Mouse (Mus musculus): ENCODE data around the gene Smtnl1. TPM values are rescaled to one million over a fixed set of nuclear protein-coding genes. Genes with fewer than 3 reads are reported as not detected.

The Smtnl1 gene
- total and polyA plus RNA-seq, 3 experiments: not detected

DNA sequence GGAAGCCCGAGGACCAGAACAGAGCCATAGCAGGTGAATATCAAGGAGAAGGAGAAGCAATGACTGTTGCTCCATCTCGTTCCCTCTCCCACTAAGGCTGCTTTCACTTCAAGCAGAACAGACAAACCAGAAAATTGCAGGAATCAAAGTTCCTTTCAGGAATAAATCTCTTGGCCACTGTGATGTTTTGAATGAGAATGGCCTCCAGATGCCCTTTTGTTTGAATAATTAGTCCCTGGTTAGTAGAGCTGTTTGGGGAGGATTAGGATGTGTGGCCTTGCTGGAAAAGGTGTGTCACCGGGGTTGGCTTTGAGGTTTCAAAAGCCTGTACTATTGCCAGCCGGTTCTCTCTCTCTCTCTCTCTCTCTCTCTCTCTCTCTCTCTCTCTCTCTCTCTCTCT lies 60.2 kb downstream of the Smtnl1 start:
- H3K79me2 ChIP-seq (ENCODE audit: control insufficient read depth, insufficient read depth, low read length, poor library complexity): no peaks in the 10 kb centered on the region
- no peak overlapping the region for H3K9ac ChIP-seq (ENCODE audit: control insufficient read depth, low read depth, low read length, poor library complexity, severe bottlenecking)
- TF ChIP-seq USF1 (IDR thresholded peaks at IDR 0.05; ENCODE audit: low read depth, low read length) (no peak), MYC (IDR thresholded peaks at IDR 0.05; ENCODE audit: low read depth, low read length) (no peak), POLR2AphosphoS5 (IDR thresholded peaks at IDR 0.05; ENCODE audit: borderline replicate concordance, low read depth, low read length) (no peak), ZC3H11A (IDR thresholded peaks at IDR 0.05; ENCODE audit: low read depth, low read length) (no peak), MAZ (IDR thresholded peaks at IDR 0.05; ENCODE audit: low read depth, low read length) (no peak), UBTF (IDR thresholded peaks at IDR 0.05; ENCODE audit: borderline replicate concordance, insufficient read depth, low read depth, low read length) (no peak), MEF2A (IDR thresholded peaks at IDR 0.05; ENCODE audit: extremely low read depth, insufficient replicate concordance, low read depth, low read length, poor library complexity, severe bottlenecking) (no peak), NELFE (IDR thresholded peaks at IDR 0.05; ENCODE audit: low read depth, low read length) (no peak), BHLHE40 (IDR thresholded peaks at IDR 0.05; ENCODE audit: borderline replicate concordance, low read depth, low read length) (no peak), NRF1 (IDR thresholded peaks at IDR 0.05; ENCODE audit: insufficient read depth, low read depth, low read length, poor library complexity, severe bottlenecking) (no peak), GATA1 (IDR thresholded peaks at IDR 0.05; ENCODE audit: low read depth, low read length) (no peak)
- no peaks in the 10 kb centered on the region for H3K9me3 ChIP-seq (replicated peaks; ENCODE audit: insufficient read depth, low read length)
- H3K27ac ChIP-seq (ENCODE audit: control insufficient read depth, low read depth, low read length): no peak overlapping the region
- DNase-seq (ENCODE audit: low read depth, low spot score): no peak
- H3K4me3 ChIP-seq (ENCODE audit: control insufficient read depth in 1 of 2, insufficient read depth in 1 of 2, low read depth in 2 of 2, low read length in 2 of 2): no peak overlapping the region
- H3K36me3 ChIP-seq (ENCODE audit: control insufficient read depth in 1 of 2, insufficient read depth in 2 of 2, low read length in 2 of 2): no peaks in the 10 kb centered on the region
- H3K4me1 ChIP-seq (ENCODE audit: control insufficient read depth in 1 of 2, insufficient read depth in 2 of 2, low read length in 2 of 2): no peaks in the 10 kb centered on the region
- H3K27me3 ChIP-seq (ENCODE audit: control insufficient read depth in 1 of 2, insufficient read depth in 2 of 2, low read length in 2 of 2): peaks cover 7 to 15% of the 10 kb centered on the region in 2 experiments

- Histone ChIP-seq H3K4me1 (ENCODE audit: control insufficient read depth in 1 of 2, insufficient read depth in 2 of 2, low read length in 2 of 2) (no peaks in the 10 kb centered on the region), H3K9ac (ENCODE audit: control insufficient read depth, low read depth, low read length, poor library complexity, severe bottlenecking) (no peak overlapping the region), H3K27me3 (ENCODE audit: control insufficient read depth in 1 of 2, insufficient read depth in 2 of 2, low read length in 2 of 2) (peaks cover 7 to 15% of the 10 kb centered on the region in 2 experiments), H3K36me3 (ENCODE audit: control insufficient read depth in 1 of 2, insufficient read depth in 2 of 2, low read length in 2 of 2) (no peaks in the 10 kb centered on the region), H3K9me3 (replicated peaks; ENCODE audit: insufficient read depth, low read length) (no peaks in the 10 kb centered on the region), H3K4me3 (ENCODE audit: control insufficient read depth in 1 of 2, insufficient read depth in 1 of 2, low read depth in 2 of 2, low read length in 2 of 2) (no peak overlapping the region), H3K79me2 (ENCODE audit: control insufficient read depth, insufficient read depth, low read length, poor library complexity) (no peaks in the 10 kb centered on the region), H3K27ac (ENCODE audit: control insufficient read depth, low read depth, low read length) (no peak overlapping the region)
- DNase-seq (ENCODE audit: low read depth, low spot score): no peak
- no peak for TF ChIP-seq MXI1 (IDR thresholded peaks at IDR 0.05; ENCODE audit: low read depth, low read length)
- TF ChIP-seq MAX (IDR thresholded peaks at IDR 0.05; ENCODE audit: low read length): no peak
- TF ChIP-seq MYC (IDR thresholded peaks at IDR 0.05; ENCODE audit: low read depth, low read length): no peak
- no peak for TF ChIP-seq MAFK (IDR thresholded peaks at IDR 0.05; ENCODE audit: borderline replicate concordance, low read depth, low read length)
- no peak for TF ChIP-seq POLR2AphosphoS2 (IDR thresholded peaks at IDR 0.05; ENCODE audit: low read length)
- TF ChIP-seq RAD21 (IDR thresholded peaks at IDR 0.05; ENCODE audit: low read depth, low read length): no peak
- no peak for TF ChIP-seq GATA1 (IDR thresholded peaks at IDR 0.05; ENCODE audit: low read depth, low read length)
- TF ChIP-seq NELFE (IDR thresholded peaks at IDR 0.05; ENCODE audit: low read depth, low read length): no peak
- TF ChIP-seq TCF12 (IDR thresholded peaks at IDR 0.05; ENCODE audit: low read depth, low read length): no peak
- no peak for TF ChIP-seq ETS1 (IDR thresholded peaks at IDR 0.05; ENCODE audit: low read depth, low read length)
- TF ChIP-seq EP300 (IDR thresholded peaks at IDR 0.05; ENCODE audit: low read depth in 1 of 2, low read length in 2 of 2): no peak
- TF ChIP-seq GABPA (IDR thresholded peaks at IDR 0.05; ENCODE audit: low read depth, low read length): no peak
- no peak for TF ChIP-seq UBTF (IDR thresholded peaks at IDR 0.05; ENCODE audit: borderline replicate concordance, insufficient read depth, low read depth, low read length)
- no peak for TF ChIP-seq E2F4 (IDR thresholded peaks at IDR 0.05; ENCODE audit: borderline replicate concordance, low read depth, low read length)
- TF ChIP-seq POLR2A (IDR thresholded peaks at IDR 0.05; ENCODE audit: control insufficient read depth in 1 of 2, insufficient read depth in 1 of 2, low read depth in 1 of 2, low read length in 2 of 2, poor library complexity in 1 of 2): no peak
These were observed 60.6 kb downstream of the Smtnl1 start for GRCm38 (mm10) chr2:84761840-84762239.

All from MEL (cell line).